Mouse (Mus musculus) E14TG2a.4 (cell line): ENCODE measurements around the gene Slc22a17.

ENCODE experiments used
- CTCF ChIP-seq: conservative IDR thresholded peaks from 2 replicates; pipeline ENCODE4 v1.5.1; 2014; ENCODE audit warnings: low read length
- NANOG ChIP-seq: IDR thresholded peaks from 2 replicates; pipeline ENCODE4 v1.6.1; 2014; ENCODE audit warnings: borderline replicate concordance, low read length, mixed read lengths

DNA sequence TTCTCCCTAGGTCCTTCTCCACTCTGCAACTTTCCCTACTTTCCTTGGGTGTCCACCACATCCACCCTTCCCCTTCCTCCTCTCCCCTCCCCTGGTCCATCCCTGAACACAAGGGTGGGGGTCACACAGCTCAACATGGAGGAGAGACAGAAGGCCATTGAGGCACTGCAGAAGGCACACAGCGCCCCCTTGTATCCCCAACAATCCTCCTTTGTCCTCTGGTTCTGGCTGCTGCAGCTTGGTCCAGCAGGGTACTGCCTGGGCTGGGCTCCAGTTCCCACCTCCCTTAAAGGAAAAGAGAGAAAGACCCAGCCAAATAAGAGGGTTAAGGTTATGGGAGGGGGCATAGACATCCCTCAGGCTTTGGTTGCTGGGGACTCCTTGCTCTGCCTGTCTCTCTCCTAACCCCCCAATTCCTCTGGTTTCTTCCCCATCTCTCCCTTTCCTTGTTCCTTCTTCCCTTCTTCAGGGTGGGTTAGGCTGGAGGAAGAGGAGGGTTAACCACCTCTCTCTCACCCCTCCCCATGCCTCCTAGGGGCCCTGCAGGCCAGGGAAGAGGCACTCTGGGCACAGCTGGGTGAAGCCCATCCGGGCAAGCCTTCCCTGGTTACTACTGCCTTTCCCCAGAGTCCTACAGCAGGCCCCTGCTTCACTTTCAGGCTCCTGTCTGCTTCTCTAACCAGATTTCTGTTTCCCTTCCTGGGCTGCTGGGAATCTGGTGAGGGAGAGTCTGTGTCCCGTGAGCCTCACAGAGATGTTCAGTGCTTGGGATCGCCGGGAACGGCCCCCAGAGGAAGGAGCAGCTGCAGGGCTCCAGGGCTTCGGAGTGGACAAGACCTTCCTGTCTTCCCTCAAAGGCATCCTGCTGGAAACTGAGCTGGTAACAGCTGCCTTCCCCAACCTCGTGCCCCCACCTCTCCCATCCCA is 23.2 kb upstream of the Slc22a17 start, which contains the start of gene Cmtm5:
- no peak for TF ChIP-seq CTCF
- no peak for TF ChIP-seq NANOG
